Mouse (Mus musculus): ENCODE measurements around the gene Phlpp1.

DNA sequence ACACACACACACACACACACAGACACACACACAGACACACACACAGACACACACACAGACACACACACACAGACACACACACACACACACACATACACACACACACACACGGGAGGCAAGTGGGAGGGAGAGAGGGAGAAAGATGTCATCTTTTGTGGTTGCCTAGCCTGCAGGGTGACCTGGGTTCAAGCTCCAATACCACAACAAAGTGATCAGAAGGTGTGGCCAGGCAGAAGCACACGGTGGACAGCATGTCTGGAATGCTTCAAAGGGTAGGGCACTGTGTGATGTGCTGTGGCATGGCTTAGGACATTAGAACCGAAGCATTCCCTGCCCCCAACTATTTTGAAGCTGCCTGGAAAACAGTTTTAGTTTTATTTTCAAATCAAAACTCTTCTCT, 2.8 kb upstream of the Phlpp1 start:
- TF ChIP-seq CTCF (IDR thresholded peaks at IDR 0.05; ENCODE audit: insufficient read depth, low read length) (no peak), POLR2A (IDR thresholded peaks at IDR 0.05; ENCODE audit: borderline replicate concordance, extremely low read depth, low read depth, low read length) (no peak)

Data from lung, adult 2 months (tissue).